Mouse (Mus musculus) cerebellum, adult 2 months (tissue): ENCODE measurements at regions not wholly inside any gene's neighbourhood (a gene's known extent, or its start where the extent isn't known, plus 50 kb on each side); places are given as distances from the start of the nearest gene placed in this dataset.

Source experiments
- DNase-seq, 2 experiments: peaks; one replicate each; pipeline ENCODE4 v3.0.0; 2021
- H3K27ac ChIP-seq: fragments of 200-500 bp; 2 replicates; pipeline ENCODE4 v1.5.1; 2012; ENCODE audit warnings: low read length, control low read depth, inconsistent platforms; ENCODE audit not compliant: insufficient read depth
- H3K27me3 ChIP-seq: fragments of 200-500 bp; 2 replicates; pipeline ENCODE4 v1.6.1; 2012; ENCODE audit warnings: inconsistent platforms, mild to moderate bottlenecking, low read length, moderate library complexity; ENCODE audit not compliant: control insufficient read depth, insufficient read depth
- H3K4me1 ChIP-seq: fragments of 200-500 bp; 2 replicates; pipeline ENCODE4 v1.6.1; 2011; ENCODE audit warnings: low read length; ENCODE audit not compliant: control insufficient read depth, insufficient read depth
- H3K4me3 ChIP-seq: fragments of 200-500 bp; replicated peaks from 2 replicates; pipeline ENCODE3; 2011; ENCODE audit warnings: mild to moderate bottlenecking, low read depth, low read length, control low read depth; ENCODE audit not compliant: insufficient read depth
- CTCF ChIP-seq: fragments of 200-500 bp; IDR thresholded peaks from 2 replicates; pipeline ENCODE4 v1.5.1; 2011; ENCODE audit warnings: low read depth, mild to moderate bottlenecking, control low read depth, low read length, moderate library complexity, borderline replicate concordance; ENCODE audit not compliant: insufficient read depth
- POLR2A ChIP-seq: fragments of 200-500 bp; IDR thresholded peaks from 2 replicates; pipeline ENCODE4 v1.6.1; 2011; ENCODE audit warnings: low read length, control low read depth, borderline replicate concordance; ENCODE audit not compliant: insufficient read depth
- WGBS: fragments of 180-500 bp; shearing (Covaris S2); methylation state at CpG from one replicate; pipeline ENCODE4 v1.1.7; 2018; 5-methylcytosine and 5-hydroxymethylcytosine counted together

DNA sequence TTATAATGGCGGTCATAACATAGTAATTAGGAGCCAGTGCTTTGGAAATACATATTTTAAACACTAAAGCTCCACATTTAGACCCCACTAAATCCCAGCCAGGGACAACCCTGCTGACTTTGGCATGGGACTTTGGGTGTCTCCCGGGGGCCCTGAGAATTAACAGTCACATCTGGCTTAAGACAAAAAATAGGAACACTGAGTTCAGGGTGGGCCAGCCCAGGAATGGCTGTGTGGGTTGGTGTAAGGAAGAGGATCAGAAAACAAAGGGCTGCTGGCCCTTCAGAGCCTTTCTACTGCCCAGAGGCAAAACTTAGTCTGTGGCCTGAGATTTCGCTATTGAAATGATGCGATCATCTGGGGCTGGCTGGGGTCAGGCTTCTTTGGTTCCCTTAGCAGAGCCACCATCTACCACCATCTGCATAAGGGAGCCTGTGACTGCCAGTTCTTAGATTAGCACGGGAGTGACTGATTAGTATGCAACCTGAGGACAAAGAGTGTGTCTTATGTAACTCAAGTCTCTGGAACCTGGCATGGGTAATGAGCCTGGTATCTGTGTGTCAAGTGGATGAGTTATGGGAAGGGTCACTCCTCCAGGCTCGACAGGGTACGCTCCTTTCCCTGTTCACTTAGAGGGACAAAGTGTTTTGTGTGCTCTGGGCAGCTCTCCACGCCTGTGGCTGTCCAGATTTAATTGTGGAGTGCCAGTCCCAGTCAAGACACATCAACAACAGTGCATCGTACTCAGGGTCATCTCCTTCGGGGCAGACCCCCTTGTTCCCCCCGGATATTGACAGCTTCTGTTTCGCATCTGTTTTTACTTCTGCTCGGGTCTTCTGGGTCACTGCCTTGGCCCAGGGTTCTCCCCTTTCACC, 199.0 kb downstream of the Ets1 start:
- Histone ChIP-seq H3K27me3 (no peaks in the 10 kb centered on the region; the same call in 1 of the 2 replicates), H3K27ac (no peak overlapping the region), H3K4me3 (no peak overlapping the region), H3K4me1 (no peaks in the 10 kb centered on the region)
- no peak for DNase-seq
- WGBS = 55% methylated on average over 13 of the region's 13 CpGs
- TF ChIP-seq CTCF = no peak
- no peak for TF ChIP-seq POLR2A

- no peak overlapping the region for H3K4me3 ChIP-seq
- no peak for DNase-seq
- 25% methylated on average over 4 of the region's 4 CpGs for WGBS
- no peaks in the 10 kb centered on the region for H3K4me1 ChIP-seq
- no peaks in the 10 kb centered on the region for H3K27me3 ChIP-seq
- TF ChIP-seq POLR2A = no peak
- no peak for TF ChIP-seq CTCF
- no peak overlapping the region for H3K27ac ChIP-seq
Measured at GRCm38 (mm10) chr9:32835626-32835971, 199.6 kb downstream of the Ets1 start.

- H3K27me3 ChIP-seq = no peaks in the 10 kb centered on the region
- H3K4me1 ChIP-seq = no peaks in the 10 kb centered on the region
- TF ChIP-seq POLR2A (no peak), CTCF (no peak)
- 70% methylated on average over 5 of the region's 5 CpGs for WGBS
- no peak for DNase-seq
- H3K4me3 ChIP-seq = no peak overlapping the region
- H3K27ac ChIP-seq = no peak overlapping the region
Measured at GRCm38 (mm10) chr9:32836371-32836770, 200.3 kb downstream of the Ets1 start.

GRCm38 (mm10) chr9:32847361-32847760, 211.3 kb downstream of the Ets1 start:
- Histone ChIP-seq H3K27me3 (no peaks in the 10 kb centered on the region), H3K4me3 (no peak overlapping the region), H3K27ac (no peak overlapping the region), H3K4me1 (no peaks in the 10 kb centered on the region)
- 91% methylated on average over 2 of the region's 2 CpGs for WGBS
- no peak for DNase-seq
- TF ChIP-seq POLR2A (no peak), CTCF (no peak)

GRCm38 (mm10) chr9:32852282-32852681, 216.3 kb downstream of the Ets1 start:
- no peak overlapping the region for H3K27ac ChIP-seq
- no peak for TF ChIP-seq POLR2A
- no peak for TF ChIP-seq CTCF
- no peak overlapping the region for H3K4me3 ChIP-seq
- no peaks in the 10 kb centered on the region for H3K4me1 ChIP-seq
- no peak for DNase-seq
- no peaks in the 10 kb centered on the region; the same call in 1 of the 2 replicates for H3K27me3 ChIP-seq
- 85% methylated on average over 3 of the region's 3 CpGs for WGBS

- TF ChIP-seq CTCF = no peak
- no peak for TF ChIP-seq POLR2A
- WGBS = 78% methylated on average over 5 of the region's 5 CpGs
- H3K4me1 ChIP-seq = no peaks in the 10 kb centered on the region
- no peak for DNase-seq
- H3K4me3 ChIP-seq = no peak overlapping the region
- H3K27ac ChIP-seq = no peak overlapping the region
- H3K27me3 ChIP-seq = no peaks in the 10 kb centered on the region
Measured at GRCm38 (mm10) chr9:32863286-32863685, 227.3 kb downstream of the Ets1 start.

GRCm38 (mm10) chr9:32868936-32869335, 232.9 kb downstream of the Ets1 start:
- Histone ChIP-seq H3K4me1 (no peaks in the 10 kb centered on the region), H3K27me3 (no peaks in the 10 kb centered on the region), H3K4me3 (no peak overlapping the region), H3K27ac (no peak overlapping the region)
- DNase-seq = no peak
- TF ChIP-seq CTCF = no peak
- TF ChIP-seq POLR2A = no peak
- 93% methylated on average over 8 of the region's 8 CpGs for WGBS

DNA sequence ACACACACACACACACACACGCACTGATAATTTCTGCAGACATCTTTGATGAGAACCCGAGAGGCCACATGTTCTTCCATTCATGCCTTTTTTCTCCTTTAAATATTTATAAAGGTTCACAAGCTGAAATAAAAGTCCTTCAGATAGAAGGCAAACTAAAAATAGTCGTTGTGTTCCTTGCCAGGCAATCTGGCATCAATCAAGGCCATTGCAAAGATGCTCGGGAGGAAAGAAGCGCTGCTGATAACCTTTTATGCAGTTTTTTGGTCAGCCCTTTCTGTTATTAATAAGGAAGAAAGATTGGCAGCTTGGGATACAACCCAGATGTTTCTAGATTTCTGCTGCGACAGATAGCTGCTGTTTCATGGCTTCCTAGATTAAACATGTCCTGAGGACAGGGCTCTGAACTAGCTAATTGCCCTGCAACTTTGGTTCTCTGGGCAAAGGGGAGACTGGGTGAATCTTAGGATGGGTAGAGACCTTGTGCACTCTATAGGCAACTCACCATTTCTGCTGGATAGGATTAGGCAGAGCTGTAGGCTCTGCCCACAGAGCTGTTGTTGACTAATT, 238.4 kb downstream of the Ets1 start:
- no peaks in the 10 kb centered on the region for H3K4me1 ChIP-seq
- TF ChIP-seq POLR2A = no peak
- TF ChIP-seq CTCF = no peak
- H3K27me3 ChIP-seq = no peaks in the 10 kb centered on the region
- H3K27ac ChIP-seq = no peak overlapping the region
- no peak overlapping the region for H3K4me3 ChIP-seq
- DNase-seq = no peak
- 58% methylated on average over 6 of the region's 6 CpGs for WGBS
